Mouse (Mus musculus) cerebellum, adult (tissue): ENCODE measurements around the gene Gm17657.

Experiments used
- ATAC-seq: cut with Nextera tagmentation; 2 replicates; pipeline ENCODE4 v1.9.2; 2017; ENCODE audit warnings: mild to moderate bottlenecking, moderate library complexity, mixed read lengths; ENCODE audit not compliant: insufficient number of reproducible peaks, low FRiP score, low TSS enrichment

Gm17657 gene

GRCm38 (mm10) chr17:29549543-29550428 lies at the start of gene Gm17657, which contains the start of gene Tbc1d22b:
Gm17657 (minus strand) TSS chr17:29549638.
Tbc1d22b (plus strand) TSS chr17:29549785.
- peak; percentile 99 for ATAC-seq

GRCm38 (mm10) chr17:29599051-29599450 lies 49.6 kb upstream of the Gm17657 start:
- ATAC-seq, result no peak

- ATAC-seq, result no peak
Observed at GRCm38 (mm10) chr17:29596771-29597132, 47.3 kb upstream of the Gm17657 start.

- ATAC-seq, result peak; percentile 71
Observed at GRCm38 (mm10) chr17:29595891-29596770, 46.7 kb upstream of the Gm17657 start.

GRCm38 (mm10) chr17:29589221-29589898 lies 39.9 kb upstream of the Gm17657 start:
- no peak for ATAC-seq

- no peak for ATAC-seq
Observed at GRCm38 (mm10) chr17:29586921-29587320, 37.5 kb upstream of the Gm17657 start.

- no peak for ATAC-seq
Observed at GRCm38 (mm10) chr17:29585446-29585845, 36.0 kb upstream of the Gm17657 start.

- no peak for ATAC-seq
Observed at GRCm38 (mm10) chr17:29584737-29585136, 35.3 kb upstream of the Gm17657 start.

GRCm38 (mm10) chr17:29584306-29584705 lies 34.9 kb upstream of the Gm17657 start:
- no peak for ATAC-seq

GRCm38 (mm10) chr17:29583569-29583968 lies 34.1 kb upstream of the Gm17657 start:
- no peak for ATAC-seq

- no peak for ATAC-seq
Observed at GRCm38 (mm10) chr17:29579579-29580126, 30.2 kb upstream of the Gm17657 start.

GRCm38 (mm10) chr17:29569831-29570230 lies 20.4 kb upstream of the Gm17657 start:
- no peak for ATAC-seq

GRCm38 (mm10) chr17:29568435-29568834 lies 19.0 kb upstream of the Gm17657 start:
- no peak for ATAC-seq

- no peak for ATAC-seq
Observed at GRCm38 (mm10) chr17:29565521-29565920, 16.1 kb upstream of the Gm17657 start.

- no peak for ATAC-seq
Observed at GRCm38 (mm10) chr17:29558476-29558875, 9.0 kb upstream of the Gm17657 start.

GRCm38 (mm10) chr17:29556893-29557292 lies 7.5 kb upstream of the Gm17657 start:
- no peak for ATAC-seq

GRCm38 (mm10) chr17:29556456-29556855 lies 7.0 kb upstream of the Gm17657 start:
- ATAC-seq, result no peak

- ATAC-seq, result no peak
Observed at GRCm38 (mm10) chr17:29554176-29554575, 4.7 kb upstream of the Gm17657 start.

GRCm38 (mm10) chr17:29552162-29552732 lies 2.8 kb upstream of the Gm17657 start, which contains the start of gene Tmem217:
Tmem217 (minus strand) TSS chr17:29552385.
- no peak for ATAC-seq

GRCm38 (mm10) chr17:29551019-29551418 lies 1.6 kb upstream of the Gm17657 start:
- no peak for ATAC-seq
